Mouse (Mus musculus) 3134 (cell line): Measurements from ENCODE around the gene Noct.

Source experiments
- DNase-seq: peaks from one replicate; pipeline ENCODE4 v3.0.0-alpha.2; 2011; ENCODE audit warnings: low spot score; ENCODE audit not compliant: insufficient read length; ENCODE audit errors: extremely low read depth

Gene Noct

DNA sequence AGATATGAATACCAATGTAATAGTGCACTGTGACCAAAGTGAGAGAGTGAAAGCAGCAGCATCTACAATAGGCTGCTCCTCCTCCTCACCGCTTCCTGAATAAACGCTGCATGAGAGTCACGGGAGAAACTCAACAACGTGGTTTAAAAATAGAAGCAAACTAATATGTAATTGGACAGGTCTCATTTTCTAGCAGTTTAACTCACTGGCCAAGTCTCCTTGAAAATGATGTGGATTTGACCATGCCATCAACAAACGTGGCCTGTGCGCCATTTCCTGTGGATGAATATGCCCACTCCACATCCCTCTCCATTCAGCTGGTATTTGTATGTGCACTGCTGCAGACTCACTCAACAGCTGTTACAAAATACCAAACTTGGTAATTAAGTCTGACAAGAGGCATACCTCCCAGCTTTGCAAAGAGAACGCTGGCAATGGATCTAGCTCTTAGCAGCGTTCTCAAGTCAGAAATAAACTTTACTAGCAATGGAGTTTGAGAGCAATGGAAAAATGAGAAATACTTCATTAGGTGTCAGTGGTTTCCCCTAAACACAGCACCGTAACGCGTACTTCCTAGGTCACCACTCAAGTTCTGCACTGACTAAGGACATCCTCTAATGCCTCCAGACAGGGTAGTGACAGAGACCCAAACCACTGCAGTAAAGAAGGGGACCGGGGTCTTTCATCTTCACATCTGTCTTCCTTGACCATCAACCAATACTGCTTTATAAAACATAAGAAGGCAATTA lies 46.0 kb downstream of the Noct start:
- DNase-seq: no peak

DNA sequence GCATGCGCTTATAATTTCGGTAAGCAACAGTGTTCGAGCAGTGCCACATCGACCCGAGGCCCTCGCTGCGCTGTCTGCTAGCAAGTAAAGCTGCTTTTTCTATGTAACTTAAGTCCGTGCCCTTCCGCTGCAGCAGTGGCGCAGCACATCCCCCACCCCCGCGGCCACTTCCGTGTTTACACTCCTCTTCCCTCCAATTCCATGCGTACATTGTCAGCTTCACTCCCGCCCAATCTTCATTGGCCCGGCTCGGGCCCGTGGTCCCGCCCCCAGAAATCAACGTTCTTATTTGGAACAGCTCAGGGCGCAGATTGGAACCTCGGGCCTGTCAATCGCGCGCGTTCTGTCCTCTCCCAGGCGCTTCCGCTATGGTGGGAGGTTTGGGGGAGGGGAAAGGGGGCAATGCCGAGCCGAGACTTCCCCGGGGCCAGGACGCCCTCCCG lies 51.7 kb downstream of the Noct start:
- peak; percentile 99 for DNase-seq

DNA sequence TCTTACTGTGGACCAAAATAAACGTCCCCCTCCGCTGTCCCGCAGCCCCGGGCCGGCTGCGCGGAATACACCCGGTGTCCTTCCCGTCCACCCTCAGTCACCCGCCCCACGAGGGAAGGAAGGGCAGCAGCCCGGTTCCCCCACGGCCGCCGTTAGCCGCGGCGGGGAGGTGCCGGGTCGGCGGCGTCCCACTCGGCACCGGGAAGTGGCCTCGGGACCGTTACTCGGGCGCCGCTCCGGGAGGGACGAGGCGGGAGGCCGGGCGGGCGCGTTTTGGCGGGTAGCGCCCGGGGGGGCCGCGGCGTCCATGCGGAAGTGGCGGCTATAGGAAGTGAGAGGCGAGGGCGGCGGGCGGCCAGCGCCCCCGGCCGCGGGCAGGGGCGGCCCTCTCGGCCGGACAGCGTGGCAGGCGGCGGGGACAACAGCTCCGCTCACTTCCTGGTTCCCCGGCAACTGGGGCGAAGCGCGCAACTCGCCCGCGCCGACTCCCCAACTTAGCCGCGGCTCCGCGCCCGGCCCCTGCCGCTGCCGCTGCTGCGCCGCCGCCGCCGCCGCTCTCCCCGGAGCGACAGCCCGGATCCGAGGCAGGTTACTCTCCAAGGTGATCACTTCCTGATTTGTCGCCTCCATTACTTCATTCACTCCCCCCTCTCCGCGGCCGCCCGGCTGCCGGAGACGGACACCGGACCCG lies 52.3 kb downstream of the Noct start:
- DNase-seq: peak; percentile 77

DNA sequence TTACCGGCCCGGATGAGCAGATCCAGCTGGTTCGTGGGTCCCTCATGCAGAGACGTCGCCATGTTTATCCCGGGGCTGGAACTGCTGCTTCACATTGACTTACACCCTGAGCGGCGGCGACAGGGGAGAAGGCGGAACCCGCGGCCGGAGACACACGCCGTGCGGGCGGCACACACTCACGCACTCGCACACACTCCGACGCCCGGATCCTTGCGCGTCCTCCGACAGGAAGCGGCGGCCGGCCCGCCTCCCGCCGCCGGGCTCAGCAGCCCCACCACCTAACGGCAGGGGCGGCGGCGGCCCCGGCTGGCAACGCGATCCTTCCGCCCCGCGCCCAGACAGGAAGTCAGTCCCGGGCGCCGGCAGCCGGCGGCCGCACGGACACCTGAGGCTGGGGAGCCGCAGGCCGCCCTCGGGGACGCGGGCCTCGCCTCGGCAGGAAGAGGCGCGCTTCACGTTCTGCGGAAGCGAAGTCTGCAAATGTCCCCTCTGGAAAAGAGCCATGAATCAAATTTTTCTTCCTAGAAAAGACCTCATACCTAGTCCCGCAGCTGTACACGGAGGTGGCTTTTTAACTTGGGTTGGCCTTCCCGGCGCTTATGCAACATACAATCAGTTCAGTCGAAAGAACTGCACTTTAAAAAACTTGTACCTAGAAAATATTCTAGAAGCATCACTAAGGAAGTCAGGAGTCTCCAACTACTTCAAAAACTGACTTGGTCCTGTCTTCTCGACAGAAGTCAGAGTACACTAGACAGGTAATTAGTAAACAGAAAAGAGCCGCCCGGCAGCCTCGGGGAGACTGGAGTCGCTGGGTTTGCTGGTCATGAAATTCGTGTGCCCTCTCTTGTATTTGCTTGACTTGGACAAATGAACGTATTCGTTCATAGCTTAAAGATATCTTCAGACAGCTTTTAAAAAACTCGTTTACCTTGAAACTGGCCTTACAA lies 53.2 kb downstream of the Noct start:
- peak; percentile 93 for DNase-seq

DNA sequence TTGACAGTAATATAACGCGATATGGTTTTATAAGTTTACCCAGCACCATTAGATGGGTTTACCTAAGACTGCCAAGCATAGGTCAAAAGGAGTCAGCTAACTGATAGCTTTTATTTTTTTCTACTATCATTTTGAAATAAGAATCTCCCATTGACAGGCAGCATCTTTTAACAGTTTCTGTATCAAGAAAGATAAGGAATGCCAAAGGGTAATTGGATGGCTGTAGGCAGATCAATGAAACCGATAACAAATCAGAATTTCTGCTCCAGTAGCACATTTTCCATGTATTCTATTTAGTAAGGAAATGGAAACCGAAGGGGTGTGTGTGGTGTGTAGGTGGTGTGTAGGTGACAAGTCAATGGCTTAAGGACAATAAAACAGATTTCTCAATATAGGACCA lies 54.2 kb downstream of the Noct start:
- DNase-seq: no peak

DNA sequence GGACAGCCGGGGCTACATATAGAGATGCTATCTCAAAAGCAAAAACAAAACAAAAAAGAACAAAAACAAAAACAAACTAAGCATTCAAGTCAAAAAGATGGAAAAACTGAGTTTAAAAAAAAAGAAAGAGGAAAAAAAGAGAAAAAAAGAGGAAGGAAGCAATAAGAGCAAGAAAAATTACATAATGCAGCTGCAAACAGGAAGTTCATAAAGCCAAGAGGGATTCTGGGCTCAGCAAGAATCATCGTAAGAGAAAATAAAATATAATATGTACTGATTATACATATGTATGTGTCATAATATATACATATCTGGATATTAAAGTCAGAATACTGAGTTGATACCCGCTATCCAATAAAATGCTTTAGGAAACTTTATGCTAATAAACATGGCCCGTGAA lies 57.5 kb downstream of the Noct start:
- DNase-seq: no peak

DNA sequence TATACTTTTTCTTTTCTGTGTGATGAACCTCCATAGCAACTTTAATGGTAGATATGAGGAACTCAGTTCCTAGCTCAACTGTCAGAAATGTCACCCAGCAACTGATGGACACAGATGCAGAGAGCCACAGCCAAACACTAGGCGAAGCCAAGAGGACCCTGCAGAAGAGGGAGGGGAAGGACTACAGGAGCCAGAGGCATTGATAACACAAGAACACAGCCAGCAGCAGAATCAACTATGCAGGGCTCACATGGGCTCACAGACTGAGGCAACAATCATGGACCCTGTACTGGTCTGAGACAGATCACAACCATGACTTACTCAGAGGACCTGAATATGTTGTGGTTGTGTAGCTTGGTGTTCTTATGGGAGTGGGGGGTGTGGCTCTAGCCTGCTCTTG lies 60.1 kb downstream of the Noct start:
- no peak for DNase-seq

DNA sequence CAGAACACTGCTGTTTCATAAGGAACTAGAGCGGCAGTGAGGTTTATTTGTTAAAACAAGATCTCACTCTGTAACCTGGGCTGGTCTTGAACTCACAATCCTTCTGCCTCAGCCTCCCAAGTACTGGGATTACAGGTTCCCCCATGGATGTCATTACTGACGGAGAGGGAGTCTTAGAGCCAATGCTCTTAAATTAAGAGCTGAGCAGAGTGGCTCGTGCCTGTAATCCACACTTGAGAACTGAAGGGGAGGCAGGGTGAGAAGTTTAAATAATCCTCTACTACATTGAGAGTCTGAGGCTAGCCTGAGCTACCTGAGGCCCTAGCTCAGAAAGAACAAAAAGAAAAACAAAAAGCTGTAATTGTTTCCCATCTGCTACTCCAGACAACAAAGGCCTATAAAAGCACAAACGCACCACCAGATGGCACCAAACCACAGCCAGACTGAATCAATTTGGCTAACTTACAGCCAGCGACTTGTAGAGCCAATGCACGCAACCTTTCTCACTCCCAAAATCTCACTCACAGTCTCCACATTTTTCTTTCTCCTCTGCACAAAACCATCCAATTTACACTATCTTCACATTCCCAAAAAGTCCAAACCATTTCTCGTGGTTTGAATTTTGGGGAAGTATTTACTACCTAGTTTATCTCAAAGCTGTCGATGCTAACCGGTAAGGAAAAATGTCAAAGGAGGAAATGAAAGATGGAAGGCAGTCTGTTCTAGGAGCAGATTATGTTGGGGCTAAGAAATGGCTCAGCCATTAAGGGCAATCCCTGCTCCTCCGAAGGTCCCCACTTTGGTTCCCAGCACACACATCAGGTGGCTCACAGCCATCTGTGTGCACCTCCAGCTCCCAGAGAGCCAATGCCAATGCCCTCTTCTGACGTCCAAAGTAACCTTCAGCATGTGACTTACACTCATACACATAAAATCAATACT lies 64.9 kb downstream of the Noct start:
- DNase-seq: no peak

DNA sequence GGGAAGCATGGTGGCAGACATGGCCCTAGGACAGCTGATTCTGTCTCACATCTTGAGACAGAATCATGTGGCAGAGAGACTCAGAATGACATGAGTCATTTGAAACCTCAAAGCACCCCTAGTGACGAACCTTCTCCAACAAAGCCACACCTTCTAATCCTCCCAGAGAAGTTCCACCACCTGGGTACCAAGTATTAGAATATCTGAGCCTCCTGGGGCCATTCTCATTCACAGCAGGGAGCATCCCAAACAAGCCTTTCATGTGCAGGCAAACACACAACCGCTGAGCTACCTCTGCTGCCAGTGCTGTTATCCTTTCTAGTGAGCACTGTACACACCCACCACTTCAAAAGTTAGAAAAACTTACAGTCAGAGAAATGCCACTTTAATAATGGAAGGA lies 70.0 kb downstream of the Noct start:
- DNase-seq: no peak

DNA sequence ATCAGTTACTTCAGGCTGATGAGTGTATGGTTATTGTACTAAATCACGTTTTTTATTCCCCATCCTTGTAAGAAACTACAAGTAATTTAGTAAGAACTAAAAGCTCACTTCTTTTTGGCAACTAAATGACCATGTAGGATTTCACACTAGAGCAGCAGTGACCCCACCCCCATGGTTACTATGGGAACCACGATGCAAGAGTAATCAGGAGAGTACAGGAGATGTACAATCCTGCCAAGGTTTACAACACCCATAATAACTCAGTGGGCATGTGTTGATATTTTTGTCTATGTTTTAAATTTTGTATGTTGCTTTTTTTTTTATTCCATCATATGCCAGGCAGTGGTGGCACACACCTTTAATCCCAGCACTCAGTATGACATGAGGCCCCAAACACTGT lies 71.0 kb downstream of the Noct start:
- DNase-seq: no peak

DNA sequence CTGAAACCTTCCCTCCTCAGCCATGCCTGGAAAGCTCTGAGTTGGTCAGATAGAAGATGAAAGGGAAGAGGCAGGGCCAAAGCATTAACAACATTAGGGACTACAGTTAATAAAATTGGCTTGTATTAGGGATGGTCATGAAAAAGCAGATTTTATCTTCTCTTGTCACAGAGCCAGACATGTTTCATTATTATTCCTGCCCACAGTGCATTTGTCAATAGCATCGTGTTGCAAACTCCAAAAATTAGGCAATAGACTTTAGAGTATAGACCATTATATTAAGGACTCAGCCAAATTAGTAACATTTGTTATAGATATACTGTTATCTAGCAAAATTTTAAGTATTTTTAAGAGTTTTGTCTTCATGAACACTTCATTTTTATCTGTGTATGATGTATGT lies 72.5 kb downstream of the Noct start:
- no peak for DNase-seq
